Mouse (Mus musculus): ENCODE data around the gene Cdc42ep2. TPM values are rescaled to one million over a fixed set of nuclear protein-coding genes. Genes with fewer than 3 reads are reported as not detected.

The Cdc42ep2 gene
- total RNA-seq, 2 experiments from 2014 or later, result not detected

- ATAC-seq (replicated peaks; ENCODE audit: low FRiP score, low TSS enrichment, poor library complexity, severe bottlenecking), result no peak
Observed at GRCm38 (mm10) chr19:5881155-5881554, 43.5 kb downstream of the Cdc42ep2 start.

- ATAC-seq (replicated peaks; ENCODE audit: low FRiP score, low TSS enrichment, poor library complexity, severe bottlenecking), result no peak
Observed at GRCm38 (mm10) chr19:5879735-5880134, 44.9 kb downstream of the Cdc42ep2 start.

GRCm38 (mm10) chr19:5878916-5879315 lies 45.7 kb downstream of the Cdc42ep2 start:
- ATAC-seq (replicated peaks; ENCODE audit: low FRiP score, low TSS enrichment, poor library complexity, severe bottlenecking), result no peak

GRCm38 (mm10) chr19:5878362-5878722 lies 46.3 kb downstream of the Cdc42ep2 start:
- peak; percentile 16; the same call in 1 of the 2 replicates for ATAC-seq (replicated peaks; ENCODE audit: low FRiP score, low TSS enrichment, poor library complexity, severe bottlenecking)

GRCm38 (mm10) chr19:5877618-5878361 lies 46.8 kb downstream of the Cdc42ep2 start, which contains the start of gene Slc25a45:
Slc25a45 (plus strand) TSS chr19:5877808.
- ATAC-seq (replicated peaks; ENCODE audit: low FRiP score, low TSS enrichment, poor library complexity, severe bottlenecking), result peak; percentile 63

GRCm38 (mm10) chr19:5874969-5875480 lies 49.6 kb downstream of the Cdc42ep2 start, which contains the start of gene Frmd8:
Frmd8 (minus strand) TSS chr19:5875274.
- ATAC-seq (replicated peaks; ENCODE audit: low FRiP score, low TSS enrichment, poor library complexity, severe bottlenecking), result peak; percentile 79

GRCm38 (mm10) chr19:5874391-5874968 lies 50.1 kb downstream of the Cdc42ep2 start:
- ATAC-seq (replicated peaks; ENCODE audit: low FRiP score, low TSS enrichment, poor library complexity, severe bottlenecking), result no peak

- ATAC-seq (replicated peaks; ENCODE audit: low FRiP score, low TSS enrichment, poor library complexity, severe bottlenecking), result no peak
Observed at GRCm38 (mm10) chr19:5872931-5873556, 51.6 kb downstream of the Cdc42ep2 start.

GRCm38 (mm10) chr19:5872528-5872927 lies 52.1 kb downstream of the Cdc42ep2 start:
- ATAC-seq (replicated peaks; ENCODE audit: low FRiP score, low TSS enrichment, poor library complexity, severe bottlenecking), result no peak

GRCm38 (mm10) chr19:5871683-5872082 lies 52.9 kb downstream of the Cdc42ep2 start:
- ATAC-seq (replicated peaks; ENCODE audit: low FRiP score, low TSS enrichment, poor library complexity, severe bottlenecking), result no peak

- no peak for ATAC-seq (replicated peaks; ENCODE audit: low FRiP score, low TSS enrichment, poor library complexity, severe bottlenecking)
Observed at GRCm38 (mm10) chr19:5871273-5871672, 53.3 kb downstream of the Cdc42ep2 start.

GRCm38 (mm10) chr19:5868096-5868495 lies 56.5 kb downstream of the Cdc42ep2 start:
- no peak for ATAC-seq (replicated peaks; ENCODE audit: low FRiP score, low TSS enrichment, poor library complexity, severe bottlenecking)

Other genes with a start within 250 kb of the Cdc42ep2 start
- 17.8 and 18.3 TPM in 2 replicates for gene Map3k11, start 236.1 kb downstream of the Cdc42ep2 start, total RNA-seq (2014; fragmentation: Nextera tagmentation)
- gene Map3k11, start 236.1 kb downstream of the Cdc42ep2 start, total RNA-seq (2017), result 10.9 and 15.8 TPM in 2 replicates
- gene Pcnx3, start 235.9 kb downstream of the Cdc42ep2 start, total RNA-seq (2014; fragmentation: Nextera tagmentation), result 55.8 and 72.0 TPM in 2 replicates
- 8.2 and 14.4 TPM in 2 replicates for gene Pcnx3, start 235.9 kb downstream of the Cdc42ep2 start, total RNA-seq (2017)
- not detected in 2 replicates for gene Kcnk7, start 220.4 kb downstream of the Cdc42ep2 start, total RNA-seq (2014; fragmentation: Nextera tagmentation)
- gene Kcnk7, start 220.4 kb downstream of the Cdc42ep2 start, total RNA-seq (2017), result 0.19 TPM in 1 of 2 replicates, not detected in the other
- gene Ehbp1l1, start 198.5 kb downstream of the Cdc42ep2 start, total RNA-seq (2014; fragmentation: Nextera tagmentation), result 43.9 and 46.1 TPM in 2 replicates
- gene Ehbp1l1, start 198.5 kb downstream of the Cdc42ep2 start, total RNA-seq (2017), result 42.4 and 43.6 TPM in 2 replicates
- 34.3 and 35.1 TPM in 2 replicates for gene Fam89b, start 195.2 kb downstream of the Cdc42ep2 start, total RNA-seq (2014; fragmentation: Nextera tagmentation)
- 12.5 and 13.3 TPM in 2 replicates for gene Fam89b, start 195.2 kb downstream of the Cdc42ep2 start, total RNA-seq (2017)
- gene Ltbp3, start 183.9 kb downstream of the Cdc42ep2 start, total RNA-seq (2014; fragmentation: Nextera tagmentation), result 3.5 and 4.4 TPM in 2 replicates
- 3.4 TPM in 2 replicates for gene Ltbp3, start 183.9 kb downstream of the Cdc42ep2 start, total RNA-seq (2017)
- 28.7 and 43.4 TPM in 2 replicates for gene Scyl1, start 153.4 kb downstream of the Cdc42ep2 start, total RNA-seq (2014; fragmentation: Nextera tagmentation)
- gene Scyl1, start 153.4 kb downstream of the Cdc42ep2 start, total RNA-seq (2017), result 20.2 and 23.1 TPM in 2 replicates
- gene Frmd8, start 49.5 kb downstream of the Cdc42ep2 start, total RNA-seq (2014; fragmentation: Nextera tagmentation), result 12.5 and 14.1 TPM in 2 replicates
- gene Frmd8, start 49.5 kb downstream of the Cdc42ep2 start, total RNA-seq (2017), result 10.7 and 14.3 TPM in 2 replicates
- gene Slc25a45, start 47.0 kb downstream of the Cdc42ep2 start, total RNA-seq (2014; fragmentation: Nextera tagmentation), result 10.0 and 20.1 TPM in 2 replicates
- 11.7 and 11.9 TPM in 2 replicates for gene Slc25a45, start 47.0 kb downstream of the Cdc42ep2 start, total RNA-seq (2017)
- 5.3 and 5.9 TPM in 2 replicates for gene Tigd3, start 30.7 kb downstream of the Cdc42ep2 start, total RNA-seq (2014; fragmentation: Nextera tagmentation)
- gene Tigd3, start 30.7 kb downstream of the Cdc42ep2 start, total RNA-seq (2017), result 2.2 and 3.1 TPM in 2 replicates
- 91.2 and 95.9 TPM in 2 replicates for gene Dpf2, start 11.8 kb downstream of the Cdc42ep2 start, total RNA-seq (2014; fragmentation: Nextera tagmentation)
- gene Dpf2, start 11.8 kb downstream of the Cdc42ep2 start, total RNA-seq (2017), result 75.0 and 124 TPM in 2 replicates
- 134 and 164 TPM in 2 replicates for gene Pola2, start 39.4 kb upstream of the Cdc42ep2 start, total RNA-seq (2014; fragmentation: Nextera tagmentation)
- 62.6 and 87.0 TPM in 2 replicates for gene Pola2, start 39.4 kb upstream of the Cdc42ep2 start, total RNA-seq (2017)
- gene Slc22a20, start 61.3 kb upstream of the Cdc42ep2 start, total RNA-seq (2014; fragmentation: Nextera tagmentation), result not detected in 2 replicates
- not detected in 2 replicates for gene Slc22a20, start 61.3 kb upstream of the Cdc42ep2 start, total RNA-seq (2017)
- 41.2 and 46.0 TPM in 2 replicates for gene Capn1, start 91.1 kb upstream of the Cdc42ep2 start, total RNA-seq (2014; fragmentation: Nextera tagmentation)
- gene Capn1, start 91.1 kb upstream of the Cdc42ep2 start, total RNA-seq (2017), result 30.6 and 53.5 TPM in 2 replicates
- gene Syvn1, start 121.8 kb upstream of the Cdc42ep2 start, total RNA-seq (2014; fragmentation: Nextera tagmentation), result 31.2 and 52.3 TPM in 2 replicates
- gene Syvn1, start 121.8 kb upstream of the Cdc42ep2 start, total RNA-seq (2017), result 5.8 and 7.5 TPM in 2 replicates
- 54.4 and 64.1 TPM in 2 replicates for gene Mrpl49, start 133.0 kb upstream of the Cdc42ep2 start, total RNA-seq (2014; fragmentation: Nextera tagmentation)
- gene Mrpl49, start 133.0 kb upstream of the Cdc42ep2 start, total RNA-seq (2017), result 33.6 and 41.0 TPM in 2 replicates
- 2,866 and 2,996 TPM in 2 replicates for gene Fau, start 133.0 kb upstream of the Cdc42ep2 start, total RNA-seq (2014; fragmentation: Nextera tagmentation)
- 1,307 and 1,586 TPM in 2 replicates for gene Fau, start 133.0 kb upstream of the Cdc42ep2 start, total RNA-seq (2017)
- 11.5 and 16.7 TPM in 2 replicates for gene Znhit2, start 136.4 kb upstream of the Cdc42ep2 start, total RNA-seq (2014; fragmentation: Nextera tagmentation)
- 10.7 and 11.2 TPM in 2 replicates for gene Znhit2, start 136.4 kb upstream of the Cdc42ep2 start, total RNA-seq (2017)
- gene Tm7sf2, start 143.6 kb upstream of the Cdc42ep2 start, total RNA-seq (2014; fragmentation: Nextera tagmentation), result 13.7 and 14.7 TPM in 2 replicates
- 3.6 and 4.8 TPM in 2 replicates for gene Tm7sf2, start 143.6 kb upstream of the Cdc42ep2 start, total RNA-seq (2017)
- 45.2 and 61.4 TPM in 2 replicates for gene Vps51, start 152.4 kb upstream of the Cdc42ep2 start, total RNA-seq (2014; fragmentation: Nextera tagmentation)
- 33.9 and 40.6 TPM in 2 replicates for gene Vps51, start 152.4 kb upstream of the Cdc42ep2 start, total RNA-seq (2017)
- gene Tmem262, start 155.2 kb upstream of the Cdc42ep2 start, total RNA-seq (2014; fragmentation: Nextera tagmentation), result not detected in 2 replicates
- gene Tmem262, start 155.2 kb upstream of the Cdc42ep2 start, total RNA-seq (2017), result not detected in 2 replicates
- not detected in 2 replicates for gene Gm28374, start 157.4 kb upstream of the Cdc42ep2 start, total RNA-seq (2014; fragmentation: Nextera tagmentation)
- 0.99 TPM in 1 of 2 replicates, not detected in the other for gene Gm28374, start 157.4 kb upstream of the Cdc42ep2 start, total RNA-seq (2017)
- 20.4 and 38.0 TPM in 2 replicates for gene Zfpl1, start 160.1 kb upstream of the Cdc42ep2 start, total RNA-seq (2014; fragmentation: Nextera tagmentation)
- gene Zfpl1, start 160.1 kb upstream of the Cdc42ep2 start, total RNA-seq (2017), result 34.2 and 34.8 TPM in 2 replicates
- 47.6 and 48.9 TPM in 2 replicates for gene Cdca5, start 160.2 kb upstream of the Cdc42ep2 start, total RNA-seq (2014; fragmentation: Nextera tagmentation)
- gene Cdca5, start 160.2 kb upstream of the Cdc42ep2 start, total RNA-seq (2017), result 25.2 and 25.9 TPM in 2 replicates
- gene AC131692.1, start 169.6 kb upstream of the Cdc42ep2 start, total RNA-seq (2014; fragmentation: Nextera tagmentation), result 3.5 and 5.7 TPM in 2 replicates
- gene AC131692.1, start 169.6 kb upstream of the Cdc42ep2 start, total RNA-seq (2017), result 0.95 and 1.6 TPM in 2 replicates
- gene Naaladl1, start 181.0 kb upstream of the Cdc42ep2 start, total RNA-seq (2014; fragmentation: Nextera tagmentation), result 1.5 and 2.1 TPM in 2 replicates
- not detected in 2 replicates for gene Naaladl1, start 181.0 kb upstream of the Cdc42ep2 start, total RNA-seq (2017)
- gene Sac3d1, start 193.8 kb upstream of the Cdc42ep2 start, total RNA-seq (2014; fragmentation: Nextera tagmentation), result 18.8 and 20.9 TPM in 2 replicates
- gene Sac3d1, start 193.8 kb upstream of the Cdc42ep2 start, total RNA-seq (2017), result 7.7 and 9.3 TPM in 2 replicates
- gene Snx15, start 203.5 kb upstream of the Cdc42ep2 start, total RNA-seq (2014; fragmentation: Nextera tagmentation), result 15.2 and 24.6 TPM in 2 replicates
- gene Snx15, start 203.5 kb upstream of the Cdc42ep2 start, total RNA-seq (2017), result 7.0 and 13.2 TPM in 2 replicates
- gene Batf2, start 216.2 kb upstream of the Cdc42ep2 start, total RNA-seq (2014; fragmentation: Nextera tagmentation), result 2.0 TPM in 1 of 2 replicates, not detected in the other
- 0.42 TPM in 1 of 2 replicates, not detected in the other for gene Batf2, start 216.2 kb upstream of the Cdc42ep2 start, total RNA-seq (2017)
- gene Arl2, start 216.7 kb upstream of the Cdc42ep2 start, total RNA-seq (2014; fragmentation: Nextera tagmentation), result 43.2 and 45.4 TPM in 2 replicates
- 26.4 and 38.6 TPM in 2 replicates for gene Arl2, start 216.7 kb upstream of the Cdc42ep2 start, total RNA-seq (2017)

Measured in megakaryocyte-erythroid progenitor cell, adult 5-6 weeks (primary cell).